Mouse (Mus musculus) lung, embryonic 15.5 days (tissue): ENCODE data around the gene 1810055G02Rik. TPM values are rescaled to one million over a fixed set of nuclear protein-coding genes. Genes with fewer than 3 reads are reported as not detected.

Source experiments
- ATAC-seq: fragments of 200-750 bp; cut with Nextera tagmentation; 2 replicates; pipeline ENCODE4 v1.8.0; 2017; ENCODE audit warnings: moderate number of reproducible peaks, borderline replicate concordance; ENCODE audit not compliant: low FRiP score, low TSS enrichment; ENCODE audit errors: extremely low read depth
- H3K27ac ChIP-seq: fragments of 300-500 bp; sonication (generic); 2 replicates; pipeline ENCODE4 v1.5.1; 2015; ENCODE audit warnings: moderate library complexity, mild to moderate bottlenecking, inconsistent platforms
- H3K27me3 ChIP-seq: fragments of 300-500 bp; sonication (generic); 2 replicates; pipeline ENCODE4 v1.6.1; 2015; ENCODE audit warnings: inconsistent platforms
- H3K36me3 ChIP-seq: fragments of 300-500 bp; sonication (generic); 2 replicates; pipeline ENCODE4 v1.6.1; 2015; ENCODE audit warnings: inconsistent platforms
- H3K4me1 ChIP-seq: fragments of 300-500 bp; sonication (generic); 2 replicates; pipeline ENCODE4 v1.6.1; 2015; ENCODE audit warnings: inconsistent platforms
- H3K4me2 ChIP-seq: fragments of 300-500 bp; sonication (generic); 2 replicates; pipeline ENCODE4 v1.6.1; 2015; ENCODE audit warnings: inconsistent platforms, mild to moderate bottlenecking, moderate library complexity
- H3K4me3 ChIP-seq: fragments of 300-500 bp; sonication (generic); 2 replicates; pipeline ENCODE4 v1.5.1; 2015; ENCODE audit warnings: mild to moderate bottlenecking, inconsistent platforms
- H3K9ac ChIP-seq: fragments of 300-500 bp; sonication (generic); 2 replicates; pipeline ENCODE4 v1.6.1; 2015; ENCODE audit warnings: inconsistent platforms
- H3K9me3 ChIP-seq: fragments of 300-500 bp; sonication (generic); 2 replicates; pipeline ENCODE4 v1.6.1; 2016; ENCODE audit warnings: inconsistent platforms
- WGBS: fragments of 180-500 bp; shearing (Covaris S2); methylation state at CpG from one replicate; pipeline ENCODE4 v1.1.7; 2015; 5-methylcytosine and 5-hydroxymethylcytosine counted together
- polyA plus RNA-seq: library from polyadenylated mRNA; unstranded; fragments of >200 nt; fragmentation: Nextera tagmentation; extraction: Ambion mirVana; gene quantifications from 2 replicates; pipeline ENCODE4 v1.2.1, GENCODE M21; 2015

1810055G02Rik gene
- 31.9 and 32.2 TPM in 2 replicates for polyA plus RNA-seq

GRCm38 (mm10) chr19:3708078-3709012 is at the start of gene 1810055G02Rik:
Gene 1810055G02Rik, plus strand, starts transcription at chr19:3708293.
- Histone ChIP-seq H3K9ac (peak within 1 kb of the TSS; percentile 76), H3K9me3 (no peaks in the 10 kb centered on the region), H3K27me3 (no peaks in the 10 kb centered on the region), H3K4me2 (peak within 1 kb of the TSS; percentile 77), H3K36me3 (no peaks in the 10 kb centered on the region), H3K4me3 (peak within 1 kb of the TSS; percentile 92), H3K27ac (peak within 1 kb of the TSS; percentile 85), H3K4me1 (peaks cover 16% of the 10 kb centered on the region)
- peak; percentile 96 for ATAC-seq
- under 1% methylated on average over 60 of the region's 61 CpGs for WGBS

GRCm38 (mm10) chr19:3665510-3665909 is 42.6 kb upstream of the 1810055G02Rik start:
- H3K36me3 ChIP-seq = no peaks in the 10 kb centered on the region
- H3K9me3 ChIP-seq = no peaks in the 10 kb centered on the region
- no peak for ATAC-seq
- no peak overlapping the region for H3K9ac ChIP-seq
- no peaks in the 10 kb centered on the region for H3K27me3 ChIP-seq
- no peak overlapping the region for H3K4me3 ChIP-seq
- peaks cover 57% of the 10 kb centered on the region for H3K4me1 ChIP-seq
- no peak overlapping the region for H3K4me2 ChIP-seq
- H3K27ac ChIP-seq = peak overlapping the region; percentile 74
- WGBS = 37% methylated on average over 5 of the region's 5 CpGs

GRCm38 (mm10) chr19:3666632-3667031 is 41.5 kb upstream of the 1810055G02Rik start:
- no peaks in the 10 kb centered on the region for H3K27me3 ChIP-seq
- H3K9me3 ChIP-seq = no peaks in the 10 kb centered on the region
- no peak for ATAC-seq
- 71% methylated on average over 2 of the region's 2 CpGs for WGBS
- H3K4me3 ChIP-seq = no peak overlapping the region
- no peak overlapping the region for H3K9ac ChIP-seq
- H3K36me3 ChIP-seq = no peaks in the 10 kb centered on the region
- peak overlapping the region; percentile 74 for H3K27ac ChIP-seq
- peaks cover 60% of the 10 kb centered on the region for H3K4me1 ChIP-seq
- H3K4me2 ChIP-seq = no peak overlapping the region

GRCm38 (mm10) chr19:3667155-3667895 is 40.8 kb upstream of the 1810055G02Rik start:
- H3K36me3 ChIP-seq = peaks cover 3% of the 10 kb centered on the region

GRCm38 (mm10) chr19:3667979-3668378 is 40.1 kb upstream of the 1810055G02Rik start:
- Histone ChIP-seq H3K4me3 (no peak overlapping the region), H3K9me3 (no peaks in the 10 kb centered on the region), H3K4me1 (peaks cover 60% of the 10 kb centered on the region), H3K27me3 (no peaks in the 10 kb centered on the region), H3K27ac (peak overlapping the region; percentile 74; the same call in 1 of the 2 replicates), H3K36me3 (peaks cover 9% of the 10 kb centered on the region), H3K4me2 (no peak overlapping the region), H3K9ac (no peak overlapping the region)
- 66% methylated on average over 11 of the region's 11 CpGs for WGBS
- ATAC-seq = no peak

More at GRCm38 (mm10) chr19:3667155-3667895, 40.8 kb upstream of the 1810055G02Rik start:
- Histone ChIP-seq H3K9ac (no peak overlapping the region), H3K27me3 (no peaks in the 10 kb centered on the region), H3K4me2 (no peak overlapping the region), H3K9me3 (no peaks in the 10 kb centered on the region), H3K27ac (peak overlapping the region; percentile 74), H3K4me1 (peaks cover 60% of the 10 kb centered on the region), H3K4me3 (no peak overlapping the region)
- ATAC-seq = no peak
- WGBS = 62% methylated on average over 6 of the region's 6 CpGs

GRCm38 (mm10) chr19:3668551-3668950 is 39.5 kb upstream of the 1810055G02Rik start:
- Histone ChIP-seq H3K4me1 (peaks cover 60% of the 10 kb centered on the region), H3K27me3 (no peaks in the 10 kb centered on the region), H3K9ac (no peak overlapping the region)

GRCm38 (mm10) chr19:3669100-3669499 is 39.0 kb upstream of the 1810055G02Rik start:
- H3K36me3 ChIP-seq = peaks cover 12% of the 10 kb centered on the region
- no peaks in the 10 kb centered on the region for H3K27me3 ChIP-seq
- ATAC-seq = peak; percentile 50
- WGBS = 32% methylated on average over 13 of the region's 13 CpGs
- H3K4me1 ChIP-seq = peaks cover 62% of the 10 kb centered on the region
- H3K4me2 ChIP-seq = peak overlapping the region; percentile 35
- H3K27ac ChIP-seq = peak overlapping the region; percentile 85
- no peak overlapping the region for H3K4me3 ChIP-seq
- H3K9me3 ChIP-seq = no peaks in the 10 kb centered on the region
- no peak overlapping the region for H3K9ac ChIP-seq

More at GRCm38 (mm10) chr19:3668551-3668950, 39.5 kb upstream of the 1810055G02Rik start:
- Histone ChIP-seq H3K27ac (peak overlapping the region; percentile 85), H3K4me3 (no peak overlapping the region), H3K36me3 (peaks cover 12% of the 10 kb centered on the region), H3K9me3 (no peaks in the 10 kb centered on the region), H3K4me2 (no peak overlapping the region; the same call in 1 of the 2 replicates)
- ATAC-seq = no peak
- 66% methylated on average over 10 of the region's 10 CpGs for WGBS

GRCm38 (mm10) chr19:3673149-3673548 is 34.9 kb upstream of the 1810055G02Rik start:
- no peak for ATAC-seq
- Histone ChIP-seq H3K9me3 (no peaks in the 10 kb centered on the region), H3K27ac (no peak overlapping the region), H3K4me3 (no peak overlapping the region), H3K4me1 (peaks cover 32% of the 10 kb centered on the region), H3K9ac (no peak overlapping the region), H3K36me3 (peaks cover 12% of the 10 kb centered on the region), H3K27me3 (no peaks in the 10 kb centered on the region), H3K4me2 (no peak overlapping the region)
- 92% methylated on average over 2 of the region's 2 CpGs for WGBS

GRCm38 (mm10) chr19:3674122-3674855 is 33.8 kb upstream of the 1810055G02Rik start:
- peaks cover 12% of the 10 kb centered on the region for H3K36me3 ChIP-seq
- ATAC-seq = no peak
- H3K27me3 ChIP-seq = no peaks in the 10 kb centered on the region
- no peaks in the 10 kb centered on the region for H3K9me3 ChIP-seq
- H3K4me3 ChIP-seq = no peak overlapping the region
- H3K9ac ChIP-seq = no peak overlapping the region
- no peak overlapping the region for H3K4me2 ChIP-seq
- WGBS = 74% methylated on average over 8 of the region's 8 CpGs
- 0 out of 2 replicates have a peak overlapping the region, but pooled peaks have one; percentile 3 for H3K27ac ChIP-seq
- peaks cover 21% of the 10 kb centered on the region for H3K4me1 ChIP-seq

- H3K9me3 ChIP-seq = no peaks in the 10 kb centered on the region
- peaks cover 57% of the 10 kb centered on the region for H3K4me1 ChIP-seq
- peak overlapping the region; percentile 91 for H3K27ac ChIP-seq
- no peak overlapping the region for H3K9ac ChIP-seq
- 64% methylated on average over 7 of the region's 7 CpGs for WGBS
- peak overlapping the region; percentile 32 for H3K4me2 ChIP-seq
- no peak overlapping the region for H3K4me3 ChIP-seq
- no peaks in the 10 kb centered on the region for H3K36me3 ChIP-seq
- ATAC-seq = no peak
- H3K27me3 ChIP-seq = no peaks in the 10 kb centered on the region
Measured at GRCm38 (mm10) chr19:3680732-3681131, 27.4 kb upstream of the 1810055G02Rik start.

- peaks cover 57% of the 10 kb centered on the region for H3K4me1 ChIP-seq
- ATAC-seq = peak; percentile 87
- 12% methylated on average over 13 of the region's 13 CpGs for WGBS
- H3K27me3 ChIP-seq = no peaks in the 10 kb centered on the region
- peak overlapping the region; percentile 91 for H3K27ac ChIP-seq
- H3K9me3 ChIP-seq = no peaks in the 10 kb centered on the region
- H3K4me2 ChIP-seq = peak overlapping the region; percentile 32
- no peaks in the 10 kb centered on the region for H3K36me3 ChIP-seq
- H3K4me3 ChIP-seq = no peak overlapping the region
- H3K9ac ChIP-seq = peak overlapping the region; percentile 1; the same call in 1 of the 2 replicates
Measured at GRCm38 (mm10) chr19:3681310-3681934, 26.7 kb upstream of the 1810055G02Rik start.
